Mouse (Mus musculus): ENCODE results near the gene Gm49673. TPM values are rescaled to one million over a fixed set of nuclear protein-coding genes. Genes with fewer than 3 reads are reported as not detected.
"Not testable (repeated sequence)": the region's sequence is repeated elsewhere in the genome, so short reads cannot be mapped to it uniquely, and the experiment has no call there.

The Gm49673 gene
- total RNA-seq, 2 experiments from 2014 or later, result 0.29 to 0.37 TPM

DNA sequence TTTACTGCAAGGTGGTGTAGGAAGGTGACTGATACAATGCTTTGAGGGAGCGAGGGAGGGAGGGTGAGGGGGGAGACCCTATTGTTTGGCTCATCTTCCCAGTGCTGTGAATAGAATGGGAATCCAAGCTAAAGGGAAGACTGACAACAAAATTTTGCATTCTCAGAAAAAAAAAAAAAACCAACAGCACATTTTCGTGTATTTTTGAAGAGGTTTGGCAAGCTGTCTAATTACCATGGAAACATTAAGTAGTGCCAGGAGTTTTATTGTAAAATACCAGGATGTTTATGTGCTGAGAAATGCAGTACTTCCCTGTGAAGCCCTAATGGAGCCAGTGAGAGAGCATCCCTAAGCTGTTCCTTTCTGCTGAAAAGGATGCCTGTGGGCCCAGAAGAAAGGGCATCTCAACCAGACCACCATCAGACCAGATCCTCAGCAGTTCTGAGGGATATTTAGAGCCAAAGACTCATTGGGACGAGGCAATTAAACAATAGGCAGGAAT lies 90.9 kb downstream of the Gm49673 start:
- not testable (repeated sequence) for DNase-seq (ENCODE audit: low spot score in 2 of 2)

DNA sequence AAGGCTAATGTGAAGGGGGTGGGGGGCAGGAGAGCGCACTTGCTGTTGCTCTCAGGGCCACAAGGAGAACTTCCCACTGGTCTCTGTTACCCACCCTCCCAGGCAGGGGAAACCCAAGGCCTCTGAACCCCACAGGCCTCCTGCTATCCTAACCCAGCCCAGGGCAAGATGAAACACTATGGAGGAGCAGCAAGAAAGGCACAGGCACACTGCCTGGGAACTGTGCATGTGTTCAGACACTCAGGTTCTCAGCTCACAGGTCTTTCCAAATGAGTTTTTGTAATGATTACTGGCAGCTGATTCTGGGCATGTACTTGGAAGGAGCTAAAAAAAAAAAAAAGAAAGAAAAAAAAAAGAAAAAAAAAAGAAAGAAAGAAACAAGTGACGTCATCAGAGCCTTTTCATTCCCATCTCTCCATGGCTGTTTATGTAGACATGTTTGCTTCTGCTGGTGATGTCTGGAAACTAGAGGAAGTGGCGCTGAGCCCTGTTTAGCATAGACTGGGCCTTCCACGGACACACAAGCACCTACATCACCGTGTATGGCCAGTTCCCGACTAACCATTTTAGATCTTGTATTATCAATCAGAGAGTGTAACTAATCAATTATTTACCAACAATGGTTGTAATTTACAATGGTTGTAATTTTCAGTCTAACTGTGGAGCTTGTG lies 91.5 kb downstream of the Gm49673 start:
- intact Hi-C loops (cut with DNase I); DNase-seq (ENCODE audit: low spot score in 2 of 2): not testable (repeated sequence)

More for the DNA sequence above, 90.9 kb downstream of the Gm49673 start:
- intact Hi-C loops (cut with DNase I), result not testable (repeated sequence)

DNA sequence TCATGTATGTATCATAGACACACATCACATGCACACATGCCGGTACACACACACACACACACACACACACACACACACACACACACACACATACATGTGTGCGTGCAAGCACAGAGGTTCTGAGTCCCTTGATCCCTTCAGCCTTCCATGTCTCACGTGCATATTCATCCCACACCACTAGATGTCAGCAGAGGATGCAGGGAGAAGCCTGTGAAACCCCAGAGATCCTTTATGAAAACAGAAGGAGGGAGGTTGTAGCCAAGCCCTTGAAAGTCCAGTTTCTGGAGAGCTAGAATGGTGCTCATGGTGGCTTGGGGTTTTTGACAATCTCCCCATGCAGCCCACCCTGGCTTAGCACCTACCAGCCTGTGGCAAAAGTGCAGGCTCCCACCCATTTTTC lies 96.3 kb downstream of the Gm49673 start:
- peak; percentile 65 to 75 for DNase-seq (ENCODE audit: low spot score in 2 of 2)
- intact Hi-C loops (cut with DNase I), result not testable (repeated sequence)

DNA sequence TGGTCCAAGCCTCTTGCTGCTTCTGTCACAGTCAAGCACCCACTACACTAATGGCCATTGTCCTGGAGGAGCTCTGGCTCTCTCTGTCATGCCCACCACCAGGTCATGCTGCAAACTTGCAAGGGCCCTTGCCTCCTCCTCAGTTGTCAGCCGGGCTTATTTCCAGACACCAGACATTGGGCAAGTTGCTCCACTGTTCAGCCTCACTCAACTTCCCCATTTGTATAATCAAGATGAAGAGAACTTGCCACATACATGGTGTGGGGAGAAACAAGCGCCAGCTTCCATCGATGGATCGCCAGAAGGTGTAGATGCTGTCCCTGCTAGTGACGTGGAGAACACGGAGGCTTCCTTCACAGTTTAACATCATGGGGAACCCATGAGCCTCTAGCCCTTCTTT lies 97.4 kb downstream of the Gm49673 start:
- DNase-seq (ENCODE audit: low spot score in 2 of 2); intact Hi-C loops (cut with DNase I): not testable (repeated sequence)

DNA sequence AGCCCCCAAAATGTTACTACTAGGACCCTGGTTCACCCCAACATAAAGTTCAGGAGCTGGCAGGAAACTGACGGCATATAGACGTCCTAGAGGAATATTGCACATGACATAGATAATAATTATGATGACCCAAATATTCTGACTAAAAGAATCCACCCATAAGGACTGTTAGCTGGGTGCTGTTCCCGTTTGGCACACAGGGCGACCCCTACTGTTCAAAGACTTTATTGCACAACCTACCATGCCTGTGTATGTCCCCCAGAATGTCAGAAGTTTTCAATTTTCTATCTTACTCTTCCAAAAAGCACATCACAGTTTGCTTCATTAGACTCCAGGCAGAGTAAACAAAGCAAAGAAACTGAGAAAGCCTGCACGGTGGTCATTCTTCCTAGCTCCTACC lies 101.4 kb downstream of the Gm49673 start:
- intact Hi-C loops (cut with DNase I), result not testable (repeated sequence)
- peak; percentile 28 to 44 for DNase-seq (ENCODE audit: low spot score in 2 of 2)

DNA sequence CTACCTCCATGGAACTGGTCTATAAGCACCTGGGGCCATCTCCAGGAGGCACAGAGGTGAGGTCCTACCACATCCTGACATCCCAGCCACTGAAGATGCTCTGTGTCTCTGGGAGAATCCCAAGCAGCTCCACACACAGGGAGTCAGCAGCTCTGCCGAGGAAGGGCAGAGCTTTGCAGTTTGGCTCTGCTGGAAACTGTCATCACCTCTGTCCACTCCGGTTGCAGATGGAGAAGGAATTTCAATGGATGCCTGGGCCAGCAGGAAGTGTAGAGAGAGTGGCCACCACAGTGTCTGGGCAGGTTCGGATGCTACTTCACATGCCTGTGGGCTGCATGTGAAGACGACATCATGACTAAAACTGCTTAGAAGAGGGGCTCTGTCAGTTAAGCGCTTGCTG lies 106.4 kb downstream of the Gm49673 start:
- intact Hi-C loops (cut with DNase I); DNase-seq (ENCODE audit: low spot score in 2 of 2): not testable (repeated sequence)

DNA sequence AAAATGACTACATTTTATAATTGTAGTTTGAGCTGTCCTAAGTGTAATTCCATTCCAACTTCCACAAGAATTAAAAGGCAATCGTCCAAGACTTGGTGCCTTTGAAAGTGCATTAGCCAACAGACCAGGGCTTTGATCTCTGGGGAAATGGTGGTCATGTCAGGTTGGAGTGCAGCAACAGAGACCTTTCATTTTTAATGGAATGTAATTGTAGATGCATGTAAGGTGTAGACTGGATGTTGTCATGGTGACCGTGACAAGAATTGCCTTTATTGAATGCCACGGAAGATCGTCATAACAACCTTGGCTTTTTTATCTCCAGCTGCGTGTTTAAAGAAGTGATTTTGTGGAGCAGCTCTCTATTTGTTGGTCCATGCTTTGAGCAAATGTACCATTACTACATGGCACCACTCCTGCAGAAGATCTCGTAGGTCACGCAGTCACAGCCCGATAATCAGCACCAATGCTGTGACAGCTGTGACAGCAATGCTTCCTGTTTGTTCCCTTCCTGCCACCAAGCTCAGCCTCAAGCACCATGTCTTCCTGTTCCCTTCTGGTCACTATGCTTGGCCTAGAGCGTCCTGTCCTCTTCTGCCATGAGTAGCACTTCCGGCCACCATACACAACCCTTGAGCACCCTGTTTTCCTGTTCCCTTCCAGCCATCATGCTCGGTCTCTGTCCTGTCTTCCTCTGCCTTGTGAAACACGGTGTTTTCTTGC lies 107.5 kb downstream of the Gm49673 start:
- DNase-seq (ENCODE audit: low spot score in 2 of 2); intact Hi-C loops (cut with DNase I): not testable (repeated sequence)

DNA sequence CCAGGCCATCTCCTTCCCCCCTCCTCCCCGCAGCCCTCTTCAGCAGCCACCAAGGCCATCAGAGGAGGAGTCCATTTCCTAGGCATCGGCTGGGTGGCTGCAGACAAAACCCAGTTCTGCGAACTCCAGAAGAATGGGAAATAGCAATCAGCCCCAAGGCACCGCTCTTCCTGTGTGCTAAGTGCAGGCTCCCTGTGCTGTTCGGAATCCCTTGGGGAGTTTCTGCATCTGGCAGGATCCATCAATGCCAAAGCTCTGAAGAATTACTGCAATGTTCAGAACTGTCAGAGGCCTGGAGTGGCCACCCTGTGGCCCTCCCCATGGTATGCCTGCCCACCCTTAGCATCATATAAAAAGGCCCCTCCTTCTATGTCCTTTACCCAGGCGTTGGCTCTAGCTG lies 110.6 kb downstream of the Gm49673 start:
- DNase-seq (ENCODE audit: low spot score in 2 of 2); intact Hi-C loops (cut with DNase I): not testable (repeated sequence)

Other genes starting within 250 kb of the Gm49673 start
- gene Tagap, start 221.8 kb downstream of the Gm49673 start, total RNA-seq (2021), result 1 to 10 TPM; 5.5 to 6.0 TPM
- 10 to 100 TPM; 39.6 to 45.4 TPM for gene Rsph3a, start 202.2 kb downstream of the Gm49673 start, total RNA-seq (2021)
- gene Rnaset2a, start 309 bp upstream of the Gm49673 start, total RNA-seq (2021), result 1 to 10 TPM; 4.6 to 5.1 TPM
- 10 to 100 TPM; 16.4 to 18.1 TPM for gene Fgfr1op, start 17.7 kb upstream of the Gm49673 start, total RNA-seq (2021)
- under 1 TPM in 1 of 2 experiments, not detected in 1; 0.57 TPM for gene Ccr6, start 88.3 kb upstream of the Gm49673 start, total RNA-seq (2021)
- 100 to 1,000 TPM; 166 to 173 TPM for gene Mpc1, start 135.1 kb upstream of the Gm49673 start, total RNA-seq (2021)
- 10 to 100 TPM; 48.0 to 71.2 TPM for gene Sft2d1, start 163.3 kb upstream of the Gm49673 start, total RNA-seq (2021)
- gene Prr18, start 189.7 kb upstream of the Gm49673 start, total RNA-seq (2021), result 10 to 100 TPM; 14.4 to 23.3 TPM
- under 1 TPM; 0.32 to 0.68 TPM for gene T2, start 208.2 kb upstream of the Gm49673 start, total RNA-seq (2021)

All from left cerebral cortex, postnatal 36 days (tissue).